Mouse (Mus musculus) macrophage (primary cell): ENCODE results near the gene Olfr348. TPM values are rescaled to one million over a fixed set of nuclear protein-coding genes. Genes with fewer than 3 reads are reported as not detected.

Source experiments
- H3K27ac ChIP-seq: fragments of 350-480 bp; formaldehyde crosslinking; 2 replicates; pipeline ENCODE4 v1.9.0; 2021
- H3K36me3 ChIP-seq: fragments of 350-480 bp; formaldehyde crosslinking; 2 replicates; pipeline ENCODE4 v1.9.0; 2021; ENCODE audit errors: inconsistent target
- H3K4me3 ChIP-seq: fragments of 350-480 bp; formaldehyde crosslinking; 2 replicates; pipeline ENCODE4 v1.9.0; 2021; ENCODE audit errors: inconsistent target
- H3K79me2 ChIP-seq: fragments of 350-480 bp; formaldehyde crosslinking; 2 replicates; pipeline ENCODE4 v1.9.0; 2021; ENCODE audit errors: inconsistent target
- WGBS: methylation state at CpG from one replicate; pipeline ENCODE4 v1.1.7; 2026; ENCODE audit warnings: inconsistent platforms; ENCODE audit not compliant: missing documents; 5-methylcytosine and 5-hydroxymethylcytosine counted together
- polyA plus RNA-seq: library from polyadenylated mRNA; stranded (reverse); fragments of 250-400 nt; gene quantifications from 3 replicates; pipeline ENCODE4 v1.2.4, GENCODE M21; 2018; ENCODE audit warnings: inconsistent platforms
- total RNA-seq, 78 experiments: library from RNA; depleted of rRNA; stranded (reverse); fragments of 250-400 nt; gene quantifications; 1 replicate in 9 of 78; 2 replicates in 24 of 78; 3 replicates in 43 of 78; 4 replicates in 2 of 78; pipeline ENCODE4 v1.2.4; 2018; ENCODE audit warnings: inconsistent platforms in 56 of 78

Olfr348 gene
- not detected for total RNA-seq (2018; cell fraction: chromatin; rRNA removed)
- not detected for total RNA-seq (2018; cell fraction: cytosol; rRNA removed)
- total RNA-seq (2018; cell fraction: nucleus; rRNA removed) = not detected
- not detected in 3 replicates for polyA plus RNA-seq

DNA sequence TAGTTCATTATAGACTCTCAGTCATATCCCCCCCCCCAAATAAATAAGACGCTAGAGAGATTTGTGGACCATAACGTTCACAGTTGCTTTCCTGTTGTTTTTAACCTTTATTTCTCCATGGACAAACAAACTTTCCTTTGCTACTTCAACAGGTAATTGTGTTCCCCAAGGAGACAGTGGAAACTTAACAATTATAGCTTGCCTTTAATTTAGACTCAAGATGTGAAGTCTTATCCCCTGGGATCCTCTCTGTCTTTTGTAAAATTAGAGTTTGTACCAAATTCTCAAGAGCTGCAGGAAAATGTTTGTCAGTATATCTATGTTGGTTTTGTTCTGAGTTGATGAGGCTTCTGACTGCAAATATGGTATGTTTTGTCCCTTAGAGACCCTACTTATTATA is at the start of gene Olfr348:
Olfr348 (plus strand) TSS at position 301 of the 400 bp plus-strand sequence.
- no peaks in the 10 kb centered on the region for H3K79me2 ChIP-seq
- WGBS = 90% methylated on average over 2 of the region's 2 CpGs
- H3K36me3 ChIP-seq = no peaks in the 10 kb centered on the region
- no peak within 1 kb of the TSS for H3K27ac ChIP-seq
- H3K4me3 ChIP-seq = no peak within 1 kb of the TSS

DNA sequence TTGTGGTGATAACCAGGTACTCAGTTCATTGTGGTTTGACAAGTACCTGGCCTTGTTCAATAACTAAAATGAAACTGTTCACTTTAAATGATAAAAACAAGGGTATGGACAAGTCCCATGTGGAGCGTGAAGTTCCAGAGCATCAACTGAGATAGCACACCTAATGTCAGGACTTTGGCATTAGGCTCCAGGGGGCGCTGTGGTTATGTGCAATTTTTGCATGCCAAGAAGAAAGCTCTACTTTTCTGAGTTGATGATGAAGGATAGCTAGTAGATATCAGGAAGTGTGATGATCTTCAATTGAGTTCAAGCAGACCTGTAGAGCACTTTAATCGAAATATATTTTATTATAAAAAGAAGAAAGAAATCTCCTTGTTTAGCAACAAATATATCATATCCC is 47.9 kb upstream of the Olfr348 start:
- WGBS = 55% methylated on average over 3 of the region's 3 CpGs
- Histone ChIP-seq H3K36me3 (no peaks in the 10 kb centered on the region), H3K4me3 (no peak overlapping the region), H3K79me2 (no peaks in the 10 kb centered on the region), H3K27ac (no peak overlapping the region)

DNA sequence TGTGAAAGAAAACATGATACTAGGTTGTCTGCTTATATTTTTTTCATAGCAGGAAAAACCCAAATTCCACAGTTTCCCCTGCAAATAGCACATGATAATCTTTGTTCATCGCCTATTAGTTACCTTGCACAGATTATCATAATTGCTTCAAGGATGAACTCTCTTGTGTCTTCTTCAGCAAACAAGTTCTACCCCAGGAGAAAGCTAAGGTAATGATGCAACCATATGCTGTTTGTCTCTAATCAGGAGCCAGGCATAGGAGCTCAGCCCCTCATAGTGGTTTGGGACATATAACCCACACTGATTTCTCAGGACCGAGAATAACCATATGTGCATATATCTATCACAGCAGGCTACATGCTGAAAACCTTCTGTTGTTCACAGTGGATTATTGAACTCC is 6.2 kb downstream of the Olfr348 start, which contains the start of gene Olfr50:
Olfr50 (plus strand) TSS at position 301 of the 400 bp plus-strand sequence.
- 92% methylated on average over 2 of the region's 2 CpGs for WGBS

DNA sequence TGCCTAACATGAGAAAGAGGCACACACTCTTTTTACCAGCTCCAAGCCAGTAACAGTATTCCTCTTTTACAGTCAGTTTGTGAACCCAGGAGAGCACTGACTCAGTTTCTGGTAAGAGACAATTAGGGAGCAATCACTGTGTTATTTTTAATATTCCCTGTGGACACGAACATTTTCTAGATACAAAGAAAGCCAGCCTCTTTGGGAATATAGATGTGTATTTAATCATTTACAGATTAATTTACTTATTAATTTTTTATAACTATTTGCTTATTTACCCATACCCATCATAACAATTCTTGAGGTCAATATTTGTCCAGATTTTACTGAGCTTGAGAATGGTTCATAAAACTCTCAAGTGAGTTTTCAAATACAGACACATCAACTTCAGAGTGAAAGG is 32.9 kb downstream of the Olfr348 start, which contains the start of gene Olfr3:
Olfr3 (minus strand) TSS at position 101 of the 400 bp plus-strand sequence.
- H3K79me2 ChIP-seq = no peaks in the 10 kb centered on the region
- 85% methylated on average over 1 of the region's 1 CpGs for WGBS

More for the DNA sequence above, 6.2 kb downstream of the Olfr348 start, which contains the start of gene Olfr50:
- Histone ChIP-seq H3K4me3 (no peak within 1 kb of the TSS), H3K79me2 (no peaks in the 10 kb centered on the region), H3K36me3 (no peaks in the 10 kb centered on the region), H3K27ac (no peak within 1 kb of the TSS)

More for the DNA sequence above, 32.9 kb downstream of the Olfr348 start, which contains the start of gene Olfr3:
- Histone ChIP-seq H3K27ac (no peak within 1 kb of the TSS), H3K4me3 (no peak within 1 kb of the TSS), H3K36me3 (no peaks in the 10 kb centered on the region)

Other genes starting within 250 kb of the Olfr348 start
- gene Olfr344, start 217.6 kb upstream of the Olfr348 start, polyA plus RNA-seq = not detected in 3 replicates
- gene Olfr345, start 144.2 kb upstream of the Olfr348 start, polyA plus RNA-seq = not detected in 3 replicates
- gene Olfr346, start 98.5 kb upstream of the Olfr348 start, polyA plus RNA-seq = not detected in 3 replicates
- not detected in 3 replicates for gene Olfr347, start 52.4 kb upstream of the Olfr348 start, polyA plus RNA-seq
- not detected in 3 replicates for gene Olfr50, start 6.3 kb downstream of the Olfr348 start, polyA plus RNA-seq
- gene Olfr3, start 32.8 kb downstream of the Olfr348 start, polyA plus RNA-seq = not detected in 3 replicates
- gene Olfr350, start 62.0 kb downstream of the Olfr348 start, polyA plus RNA-seq = not detected in 3 replicates
- gene Olfr351, start 78.4 kb downstream of the Olfr348 start, polyA plus RNA-seq = not detected in 3 replicates
- not detected in 3 replicates for gene Olfr352, start 84.2 kb downstream of the Olfr348 start, polyA plus RNA-seq
- gene Olfr353, start 108.7 kb downstream of the Olfr348 start, polyA plus RNA-seq = not detected in 3 replicates
- gene Olfr354, start 121.4 kb downstream of the Olfr348 start, polyA plus RNA-seq = not detected in 3 replicates
- not detected in 3 replicates for gene Olfr355, start 144.6 kb downstream of the Olfr348 start, polyA plus RNA-seq
- gene Olfr356, start 152.8 kb downstream of the Olfr348 start, polyA plus RNA-seq = not detected in 3 replicates
- not detected in 3 replicates for gene Olfr357, start 209.6 kb downstream of the Olfr348 start, polyA plus RNA-seq
- not detected in 3 replicates for gene Olfr358, start 225.1 kb downstream of the Olfr348 start, polyA plus RNA-seq